Mouse (Mus musculus) left cerebral cortex, postnatal 4 days (tissue): ENCODE data around the gene Pde4d. TPM values are rescaled to one million over a fixed set of nuclear protein-coding genes. Genes with fewer than 3 reads are reported as not detected.

Source experiments
- DNase-seq: peaks from one replicate; pipeline ENCODE4 v3.0.0-alpha.2; 2022
- intact Hi-C: fragments of 180-260 bp; cut with DNase I; formaldehyde crosslinking; loops from one replicate; pipeline ENCODE4 v1.15.1; 2025
- total RNA-seq, 2 experiments: library from RNA; stranded (reverse); gene quantifications; 2 replicates each; pipeline ENCODE4 v1.2.3; 2021

Gene Pde4d
- total RNA-seq, 2 experiments from 2014 or later, result 107 to 117 TPM

- intact Hi-C loops, result no loop called here
- no peak for DNase-seq
Measured at GRCm38 (mm10) chr13:109268659-109269322, 819.0 kb downstream of the Pde4d start.

DNA sequence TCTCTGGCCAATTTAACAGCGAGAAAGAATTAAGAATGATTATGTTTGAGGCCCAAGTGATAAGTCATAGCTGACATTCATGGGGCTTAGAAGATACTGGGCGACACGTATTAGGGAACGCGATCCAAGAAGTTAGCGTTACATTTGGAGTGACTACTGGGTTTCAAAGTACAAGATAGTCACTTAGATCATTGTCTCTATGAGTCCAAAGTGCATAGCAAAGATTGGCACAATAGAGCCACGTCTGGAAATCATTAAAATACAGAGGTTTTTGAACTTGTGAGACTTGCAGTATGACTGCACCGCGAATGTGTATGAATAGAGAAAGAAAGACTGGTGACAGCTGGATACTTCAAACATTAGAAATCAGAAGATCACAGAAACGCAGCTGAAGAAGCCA lies 825.1 kb downstream of the Pde4d start:
- intact Hi-C loops, result no loop called here
- no peak for DNase-seq

DNA sequence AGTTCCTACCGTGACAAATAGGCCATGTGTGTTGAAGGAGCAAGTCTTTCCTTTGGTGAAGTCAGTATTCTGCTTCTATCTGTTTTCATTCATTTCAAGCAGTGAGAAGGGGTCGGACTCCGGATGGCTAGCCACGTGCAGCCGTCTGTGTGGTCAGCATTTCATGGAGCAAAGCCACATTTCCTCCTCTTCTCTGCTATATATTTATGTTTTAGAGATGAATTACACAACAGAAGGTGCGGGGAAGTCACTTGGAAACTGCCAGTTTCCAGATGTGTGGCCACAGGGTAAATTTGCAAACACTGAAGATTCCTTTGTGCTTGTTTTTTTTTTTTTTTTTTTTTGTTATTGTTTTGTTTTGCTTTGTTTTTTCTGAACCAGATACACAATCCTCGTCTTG lies 828.0 kb downstream of the Pde4d start:
- intact Hi-C loops, result no loop called here
- no peak for DNase-seq

GRCm38 (mm10) chr13:109278504-109278912 lies 828.8 kb downstream of the Pde4d start:
- DNase-seq, result no peak
- intact Hi-C loops, result no loop called here

DNA sequence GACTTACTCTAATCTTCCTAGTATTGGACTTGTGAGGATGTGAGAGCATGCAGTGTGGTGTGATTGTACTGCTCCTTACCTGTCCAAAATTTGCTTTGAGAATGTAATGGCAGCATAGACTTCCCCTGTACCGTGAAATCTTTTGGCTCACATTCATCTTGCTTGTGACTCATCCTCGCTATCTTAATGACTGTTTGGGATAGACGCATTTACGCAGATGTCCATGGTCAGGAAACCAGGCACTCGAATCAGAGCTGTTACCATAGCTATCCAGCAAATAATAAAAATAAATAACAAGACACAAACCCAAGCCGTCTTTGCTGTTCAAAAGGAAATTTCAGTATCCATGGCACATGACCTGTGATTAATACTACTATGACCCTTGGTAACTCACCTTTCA lies 829.5 kb downstream of the Pde4d start:
- DNase-seq, result no peak
- intact Hi-C loops, result no loop called here

DNA sequence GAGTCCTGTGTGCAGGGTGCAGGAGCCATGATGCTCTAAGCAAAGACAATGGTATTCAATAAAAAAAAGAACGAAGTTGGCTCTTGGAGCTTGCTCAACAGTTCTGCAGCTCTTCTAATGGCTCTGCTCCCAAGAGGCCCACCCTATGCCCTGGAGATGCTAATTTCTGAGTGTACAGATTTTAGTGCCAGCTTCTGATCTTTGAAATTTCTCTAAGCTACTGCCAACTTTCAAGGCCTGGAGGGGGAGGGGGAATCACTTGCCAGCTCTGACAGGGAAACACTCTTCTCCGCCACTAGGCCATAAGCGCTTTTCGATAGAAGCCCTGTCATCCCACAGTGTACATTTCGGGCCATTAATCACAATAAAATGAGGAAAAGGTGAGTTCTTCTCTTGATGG lies 830.7 kb downstream of the Pde4d start:
- peak; percentile 52 for DNase-seq
- intact Hi-C loops, result no loop called here

GRCm38 (mm10) chr13:109287465-109287864 lies 837.7 kb downstream of the Pde4d start:
- intact Hi-C loops, result no loop called here
- no peak for DNase-seq

- intact Hi-C loops, result no loop called here
- DNase-seq, result no peak
Measured at GRCm38 (mm10) chr13:109290922-109291321, 841.2 kb downstream of the Pde4d start.

- intact Hi-C loops, result no loop called here
- DNase-seq, result no peak
Measured at GRCm38 (mm10) chr13:109293011-109293410, 843.3 kb downstream of the Pde4d start.

GRCm38 (mm10) chr13:109296347-109297037 lies 846.7 kb downstream of the Pde4d start:
- intact Hi-C loops, result no loop called here

DNA sequence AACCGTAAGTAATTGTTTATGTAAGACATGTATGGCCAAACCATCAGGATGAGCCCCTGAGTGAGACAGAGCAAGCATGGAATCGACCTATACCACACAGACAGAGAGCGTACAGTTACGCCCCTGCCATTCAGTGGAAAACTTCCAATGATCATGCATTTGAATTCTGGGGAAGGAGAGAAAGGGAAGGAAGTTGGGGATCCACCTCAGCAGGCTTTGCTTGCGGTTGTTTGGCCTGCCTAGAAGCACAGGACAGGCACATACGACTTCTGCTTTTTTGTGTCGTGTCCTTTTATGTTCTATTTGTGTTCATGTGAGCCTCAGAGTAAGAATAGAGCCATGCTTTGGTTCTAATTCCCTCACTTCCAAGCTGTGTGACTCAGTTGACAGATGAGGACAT lies 849.1 kb downstream of the Pde4d start:
- intact Hi-C loops, result no loop called here
- DNase-seq, result no peak

More at GRCm38 (mm10) chr13:109296347-109297037, 846.7 kb downstream of the Pde4d start:
- peak; percentile 2 for DNase-seq

- intact Hi-C loops, result no loop called here
Measured at GRCm38 (mm10) chr13:109299511-109300250, 849.9 kb downstream of the Pde4d start.

DNA sequence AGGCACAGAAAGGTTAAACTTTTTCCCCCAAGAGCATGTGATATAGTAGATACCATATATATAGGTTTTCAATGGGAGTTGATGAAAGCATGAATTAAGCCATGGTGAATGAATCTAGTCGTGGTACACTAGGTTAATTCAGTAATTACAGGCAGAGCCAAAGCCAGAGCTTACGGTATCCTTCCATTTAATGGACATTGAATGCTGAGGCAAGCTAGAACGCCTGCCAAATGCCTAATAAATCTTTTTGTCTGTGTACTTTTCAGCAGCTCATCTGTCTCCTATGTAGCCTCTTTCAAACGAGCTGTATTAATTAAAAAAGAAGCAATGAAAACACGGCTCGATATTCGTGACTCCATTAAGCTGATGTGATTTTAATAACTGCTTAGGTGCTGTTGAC lies 862.8 kb downstream of the Pde4d start:
- DNase-seq, result no peak
- intact Hi-C loops, result no loop called here

More at GRCm38 (mm10) chr13:109299511-109300250, 849.9 kb downstream of the Pde4d start:
- no peak for DNase-seq

- intact Hi-C loops, result no loop called here
- DNase-seq, result no peak
Measured at GRCm38 (mm10) chr13:109315608-109316007, 865.9 kb downstream of the Pde4d start.

GRCm38 (mm10) chr13:109317644-109318043 lies 867.9 kb downstream of the Pde4d start:
- intact Hi-C loops, result no loop called here

GRCm38 (mm10) chr13:109318434-109318998 lies 868.8 kb downstream of the Pde4d start:
- intact Hi-C loops, result no loop called here
- DNase-seq, result no peak

More at GRCm38 (mm10) chr13:109317644-109318043, 867.9 kb downstream of the Pde4d start:
- no peak for DNase-seq

- intact Hi-C loops, result no loop called here
- no peak for DNase-seq
Measured at GRCm38 (mm10) chr13:109326061-109326460, 876.3 kb downstream of the Pde4d start.

GRCm38 (mm10) chr13:109331563-109331962 lies 881.8 kb downstream of the Pde4d start:
- intact Hi-C loops, result no loop called here
- no peak for DNase-seq

- intact Hi-C loops, result loop anchor here (5.0 to 10.0 kb wide), 3 partner anchors 205 to 393 kb away; no protein-coding TSS in a partner anchor
- no peak for DNase-seq
Measured at GRCm38 (mm10) chr13:109341902-109342301, 892.2 kb downstream of the Pde4d start.

DNA sequence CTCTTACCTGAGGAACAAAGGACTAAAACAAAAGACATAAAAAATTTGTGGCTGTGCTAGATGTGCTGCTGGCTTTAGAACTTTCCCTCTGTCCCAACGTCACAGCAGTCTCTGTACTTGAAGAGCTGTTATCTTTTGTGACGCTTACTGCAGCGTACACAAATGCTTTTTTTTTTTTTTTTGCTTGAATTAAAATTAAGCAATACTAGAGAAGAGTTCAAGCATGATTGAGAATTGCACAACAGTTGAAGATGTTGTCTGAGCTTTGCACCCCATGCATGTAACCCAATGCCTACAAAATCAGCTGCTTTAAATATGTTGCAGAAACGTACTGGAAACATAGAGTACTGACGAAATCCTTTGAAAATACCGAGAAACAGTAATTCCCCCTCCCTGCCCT lies 892.7 kb downstream of the Pde4d start:
- DNase-seq, result no peak
- intact Hi-C loops, result loop anchor here (5.0 to 10.0 kb wide), 3 partner anchors 205 to 392 kb away; no protein-coding TSS in a partner anchor

GRCm38 (mm10) chr13:109343596-109343995 lies 893.8 kb downstream of the Pde4d start:
- peak; percentile 70 for DNase-seq
- intact Hi-C loops, result loop anchor here (5.0 to 10.0 kb wide), 3 partner anchors 204 to 391 kb away; no protein-coding TSS in a partner anchor
